Mouse (Mus musculus): ENCODE results near the gene Hells. TPM values are rescaled to one million over a fixed set of nuclear protein-coding genes. Genes with fewer than 3 reads are reported as not detected.

The Hells gene
- 59.9 and 62.5 TPM in 2 replicates for polyA plus RNA-seq (2014; fragmentation: Nextera tagmentation; extraction: Ambion mirVana)

- Histone ChIP-seq H3K27ac (ENCODE audit: low read depth, low read length) (peak within 1 kb of the TSS; percentile 48; the same call in 1 of the 2 replicates), H3K4me3 (ENCODE audit: low read depth, low read length) (peak within 1 kb of the TSS; percentile 74), H3K9ac (ENCODE audit: low read depth, low read length) (peak within 1 kb of the TSS; percentile 82), H3K4me2 (replicated peaks; ENCODE audit: low read depth, low read length) (peak within 1 kb of the TSS; percentile 79), H3K9me3 (ENCODE audit: control insufficient read depth, low read length) (no peaks in the 10 kb centered on the region), H3K4me1 (replicated peaks; ENCODE audit: control insufficient read depth, insufficient read depth, low read length) (no peaks in the 10 kb centered on the region; the same call in 1 of the 2 replicates), H3K36me3 (ENCODE audit: control insufficient read depth, insufficient read depth, low read length) (no peaks in the 10 kb centered on the region), H3K27me3 (ENCODE audit: control insufficient read depth, insufficient read depth, low read length) (no peaks in the 10 kb centered on the region)
- peak; percentile 95 for DNase-seq (ENCODE audit: low spot score)
- ATAC-seq (ENCODE audit: low FRiP score): peak; percentile 92
- 0% methylated on average over 75 of the region's 76 CpGs for WGBS
Measured at GRCm38 (mm10) chr19:38930788-38931565, at the start of gene Hells. TSS of gene Hells (plus strand) at chr19:38930915.

DNA sequence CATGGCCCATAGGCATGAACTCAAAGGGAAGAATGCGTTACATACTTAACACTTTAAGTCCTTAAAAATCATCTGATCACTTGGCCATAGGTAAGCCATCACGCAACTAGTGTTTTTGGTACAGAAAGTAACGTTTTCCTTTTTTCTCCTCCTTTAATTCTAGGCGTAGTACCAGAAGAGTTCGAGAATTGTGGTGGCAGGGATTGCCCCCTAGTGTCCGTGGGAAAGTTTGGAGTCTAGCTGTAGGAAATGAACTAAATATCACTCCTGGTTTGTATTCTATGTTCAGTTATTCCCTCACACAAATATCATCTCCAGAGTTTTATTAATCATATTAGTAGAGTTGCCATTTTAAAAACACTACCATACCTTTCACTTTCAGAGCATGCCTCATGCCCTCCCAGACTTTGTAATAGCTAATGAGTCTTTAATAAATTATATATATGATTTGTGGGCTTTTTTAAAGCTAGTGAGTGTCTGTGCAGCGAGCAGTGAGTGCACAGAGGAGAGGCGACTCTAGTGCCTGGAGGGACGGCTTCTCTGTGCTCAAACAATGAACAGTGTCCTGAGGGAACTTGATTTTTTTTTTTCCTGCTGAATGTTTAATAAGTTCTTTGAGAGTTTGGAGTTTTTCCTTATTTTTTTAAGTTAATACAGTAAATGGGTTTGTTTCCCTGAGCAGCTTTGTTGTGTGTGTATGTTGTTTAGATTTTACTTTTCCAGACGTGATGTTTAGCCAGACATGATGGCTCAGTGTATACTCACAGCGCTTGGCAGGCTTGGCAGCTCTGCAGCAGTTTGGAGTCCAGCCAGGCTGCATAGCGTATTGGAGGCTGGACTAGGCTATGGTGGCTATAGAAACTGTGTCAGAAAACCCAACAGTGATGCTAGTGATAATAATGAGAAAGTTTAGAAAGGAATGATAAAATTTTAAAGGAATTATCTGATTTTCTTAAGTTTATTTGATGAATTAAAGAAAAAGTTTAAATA is 29.3 kb upstream of the Hells start:
- Histone ChIP-seq H3K4me3 (ENCODE audit: low read depth, low read length) (no peak overlapping the region), H3K27me3 (ENCODE audit: control insufficient read depth, insufficient read depth, low read length) (no peaks in the 10 kb centered on the region)

DNA sequence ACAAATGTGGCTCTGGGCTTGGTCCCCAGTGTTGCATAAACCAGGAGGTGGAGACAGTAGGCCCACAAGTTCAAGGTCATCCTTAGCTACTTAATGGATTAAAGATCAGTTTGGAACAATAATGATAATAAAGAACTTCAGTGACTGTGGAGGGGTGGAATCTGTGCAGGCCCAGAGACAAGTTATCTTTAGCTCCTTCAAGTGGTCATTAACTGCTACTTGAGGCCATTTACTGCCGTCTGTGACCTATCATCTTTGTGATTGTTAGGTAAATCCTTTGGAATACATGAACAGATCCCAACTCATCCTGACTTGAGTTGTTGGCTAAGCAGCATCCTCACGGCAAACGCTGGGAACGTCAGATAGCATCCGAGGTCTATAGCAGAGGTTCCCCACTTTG is 28.2 kb upstream of the Hells start:
- Histone ChIP-seq H3K27me3 (ENCODE audit: control insufficient read depth, insufficient read depth, low read length) (no peaks in the 10 kb centered on the region), H3K36me3 (ENCODE audit: control insufficient read depth, insufficient read depth, low read length) (no peaks in the 10 kb centered on the region), H3K4me2 (replicated peaks; ENCODE audit: low read depth, low read length) (no peak overlapping the region), H3K27ac (ENCODE audit: low read depth, low read length) (no peak overlapping the region), H3K4me1 (replicated peaks; ENCODE audit: control insufficient read depth, insufficient read depth, low read length) (no peaks in the 10 kb centered on the region), H3K9me3 (ENCODE audit: control insufficient read depth, low read length) (no peaks in the 10 kb centered on the region), H3K4me3 (ENCODE audit: low read depth, low read length) (no peak overlapping the region), H3K9ac (ENCODE audit: low read depth, low read length) (no peak overlapping the region)
- 95% methylated on average over 5 of the region's 5 CpGs for WGBS
- DNase-seq (ENCODE audit: low spot score) (no peak), ATAC-seq (ENCODE audit: low FRiP score) (no peak)

More for the DNA sequence above, 29.3 kb upstream of the Hells start:
- DNase-seq (ENCODE audit: low spot score) (no peak), ATAC-seq (ENCODE audit: low FRiP score) (no peak)
- H3K9me3 ChIP-seq (ENCODE audit: control insufficient read depth, low read length): no peaks in the 10 kb centered on the region
- no peaks in the 10 kb centered on the region for H3K4me1 ChIP-seq (replicated peaks; ENCODE audit: control insufficient read depth, insufficient read depth, low read length)
- WGBS: 79% methylated on average over 12 of the region's 12 CpGs
- H3K4me2 ChIP-seq (replicated peaks; ENCODE audit: low read depth, low read length): no peak overlapping the region
- H3K9ac ChIP-seq (ENCODE audit: low read depth, low read length): no peak overlapping the region
- H3K27ac ChIP-seq (ENCODE audit: low read depth, low read length): no peak overlapping the region
- H3K36me3 ChIP-seq (ENCODE audit: control insufficient read depth, insufficient read depth, low read length): no peaks in the 10 kb centered on the region

DNA sequence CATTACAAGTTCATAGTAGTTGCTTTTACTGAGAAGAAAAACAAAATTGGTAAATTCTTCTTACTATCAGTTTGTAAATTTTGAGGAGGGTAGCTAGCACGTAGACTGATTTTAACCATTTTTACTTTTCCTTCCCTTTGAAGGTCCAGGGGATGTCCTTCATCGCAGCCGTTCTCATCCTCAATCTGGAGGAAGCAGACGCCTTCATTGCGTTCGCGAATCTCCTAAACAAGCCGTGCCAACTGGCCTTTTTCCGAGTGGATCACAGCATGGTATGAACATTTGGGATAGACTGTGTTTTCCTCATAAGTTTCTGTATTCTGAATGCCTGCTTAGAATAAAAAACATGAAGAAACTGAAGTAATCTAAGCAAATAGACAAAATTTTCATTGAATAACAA is 16.9 kb upstream of the Hells start:
- H3K36me3 ChIP-seq (ENCODE audit: control insufficient read depth, insufficient read depth, low read length): no peaks in the 10 kb centered on the region
- no peak overlapping the region for H3K4me2 ChIP-seq (replicated peaks; ENCODE audit: low read depth, low read length)
- no peaks in the 10 kb centered on the region for H3K9me3 ChIP-seq (ENCODE audit: control insufficient read depth, low read length)
- ATAC-seq (ENCODE audit: low FRiP score): no peak
- H3K4me1 ChIP-seq (replicated peaks; ENCODE audit: control insufficient read depth, insufficient read depth, low read length): no peaks in the 10 kb centered on the region
- H3K9ac ChIP-seq (ENCODE audit: low read depth, low read length): no peak overlapping the region
- H3K27me3 ChIP-seq (ENCODE audit: control insufficient read depth, insufficient read depth, low read length): no peaks in the 10 kb centered on the region
- no peak for DNase-seq (ENCODE audit: low spot score)
- no peak overlapping the region for H3K4me3 ChIP-seq (ENCODE audit: low read depth, low read length)
- H3K27ac ChIP-seq (ENCODE audit: low read depth, low read length): no peak overlapping the region
- WGBS: 96% methylated on average over 9 of the region's 9 CpGs

DNA sequence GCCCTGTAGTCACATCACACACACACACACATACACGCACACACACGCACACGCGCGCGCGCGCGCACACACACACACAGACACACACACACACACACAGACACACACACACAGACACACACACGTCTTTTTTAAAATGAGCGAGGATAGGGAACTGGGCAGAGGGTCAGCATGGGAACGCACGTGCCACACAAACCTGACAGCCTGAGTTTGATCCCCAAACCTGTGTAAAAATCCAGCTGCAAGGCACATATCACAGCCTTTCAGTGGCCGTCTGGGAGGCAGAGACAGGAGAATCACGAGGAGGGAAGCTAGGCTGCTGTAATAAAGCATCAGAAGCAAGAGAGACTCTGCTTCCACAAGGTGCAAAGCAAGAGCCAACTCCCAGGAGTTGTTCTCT is 15.8 kb upstream of the Hells start:
- DNase-seq (ENCODE audit: low spot score) (no peak), ATAC-seq (ENCODE audit: low FRiP score) (no peak)
- Histone ChIP-seq H3K9ac (ENCODE audit: low read depth, low read length) (no peak overlapping the region), H3K4me1 (replicated peaks; ENCODE audit: control insufficient read depth, insufficient read depth, low read length) (no peaks in the 10 kb centered on the region), H3K4me3 (ENCODE audit: low read depth, low read length) (no peak overlapping the region), H3K4me2 (replicated peaks; ENCODE audit: low read depth, low read length) (no peak overlapping the region), H3K27ac (ENCODE audit: low read depth, low read length) (no peak overlapping the region), H3K27me3 (ENCODE audit: control insufficient read depth, insufficient read depth, low read length) (no peaks in the 10 kb centered on the region), H3K36me3 (ENCODE audit: control insufficient read depth, insufficient read depth, low read length) (no peaks in the 10 kb centered on the region), H3K9me3 (ENCODE audit: control insufficient read depth, low read length) (no peaks in the 10 kb centered on the region)
- WGBS: 96% methylated on average over 15 of the region's 15 CpGs

DNA sequence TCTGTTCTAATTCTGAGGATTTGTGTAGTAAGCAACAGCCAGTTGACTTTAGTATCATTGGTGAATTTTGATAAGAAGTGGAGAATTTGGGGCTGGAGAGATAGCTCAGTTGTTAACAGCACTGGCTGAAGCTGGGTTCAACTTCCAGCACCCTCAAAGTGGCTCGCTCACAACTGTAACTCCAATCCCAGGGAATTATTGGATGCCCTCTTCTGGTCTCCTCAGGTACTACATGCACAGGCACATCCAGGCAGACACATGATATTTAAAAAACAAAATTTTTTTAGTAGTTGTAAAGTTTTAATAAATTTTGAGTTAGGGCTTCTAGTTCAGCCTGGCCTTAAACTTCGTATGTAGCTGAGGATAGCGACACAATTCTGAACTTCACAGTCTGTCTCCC is 15.0 kb upstream of the Hells start:
- Histone ChIP-seq H3K4me2 (replicated peaks; ENCODE audit: low read depth, low read length) (no peak overlapping the region), H3K4me1 (replicated peaks; ENCODE audit: control insufficient read depth, insufficient read depth, low read length) (no peaks in the 10 kb centered on the region), H3K9me3 (ENCODE audit: control insufficient read depth, low read length) (no peaks in the 10 kb centered on the region), H3K9ac (ENCODE audit: low read depth, low read length) (no peak overlapping the region), H3K27ac (ENCODE audit: low read depth, low read length) (no peak overlapping the region), H3K27me3 (ENCODE audit: control insufficient read depth, insufficient read depth, low read length) (no peaks in the 10 kb centered on the region), H3K4me3 (ENCODE audit: low read depth, low read length) (no peak overlapping the region), H3K36me3 (ENCODE audit: control insufficient read depth, insufficient read depth, low read length) (no peaks in the 10 kb centered on the region)
- DNase-seq (ENCODE audit: low spot score): peak; percentile 56
- ATAC-seq (ENCODE audit: low FRiP score): no peak
- 52% methylated on average over 3 of the region's 3 CpGs for WGBS

GRCm38 (mm10) chr19:38928481-38929158 is 2.1 kb upstream of the Hells start:
- H3K9ac ChIP-seq (ENCODE audit: low read depth, low read length): no peak overlapping the region
- H3K27me3 ChIP-seq (ENCODE audit: control insufficient read depth, insufficient read depth, low read length): no peaks in the 10 kb centered on the region
- WGBS: 94% methylated on average over 10 of the region's 11 CpGs
- DNase-seq (ENCODE audit: low spot score) (no peak), ATAC-seq (ENCODE audit: low FRiP score) (no peak)
- H3K4me3 ChIP-seq (ENCODE audit: low read depth, low read length): no peak overlapping the region
- H3K9me3 ChIP-seq (ENCODE audit: control insufficient read depth, low read length): no peaks in the 10 kb centered on the region
- no peak overlapping the region for H3K4me2 ChIP-seq (replicated peaks; ENCODE audit: low read depth, low read length)
- no peaks in the 10 kb centered on the region for H3K36me3 ChIP-seq (ENCODE audit: control insufficient read depth, insufficient read depth, low read length)
- no peak overlapping the region for H3K27ac ChIP-seq (ENCODE audit: low read depth, low read length)
- H3K4me1 ChIP-seq (replicated peaks; ENCODE audit: control insufficient read depth, insufficient read depth, low read length): no peaks in the 10 kb centered on the region; the same call in 1 of the 2 replicates

DNA sequence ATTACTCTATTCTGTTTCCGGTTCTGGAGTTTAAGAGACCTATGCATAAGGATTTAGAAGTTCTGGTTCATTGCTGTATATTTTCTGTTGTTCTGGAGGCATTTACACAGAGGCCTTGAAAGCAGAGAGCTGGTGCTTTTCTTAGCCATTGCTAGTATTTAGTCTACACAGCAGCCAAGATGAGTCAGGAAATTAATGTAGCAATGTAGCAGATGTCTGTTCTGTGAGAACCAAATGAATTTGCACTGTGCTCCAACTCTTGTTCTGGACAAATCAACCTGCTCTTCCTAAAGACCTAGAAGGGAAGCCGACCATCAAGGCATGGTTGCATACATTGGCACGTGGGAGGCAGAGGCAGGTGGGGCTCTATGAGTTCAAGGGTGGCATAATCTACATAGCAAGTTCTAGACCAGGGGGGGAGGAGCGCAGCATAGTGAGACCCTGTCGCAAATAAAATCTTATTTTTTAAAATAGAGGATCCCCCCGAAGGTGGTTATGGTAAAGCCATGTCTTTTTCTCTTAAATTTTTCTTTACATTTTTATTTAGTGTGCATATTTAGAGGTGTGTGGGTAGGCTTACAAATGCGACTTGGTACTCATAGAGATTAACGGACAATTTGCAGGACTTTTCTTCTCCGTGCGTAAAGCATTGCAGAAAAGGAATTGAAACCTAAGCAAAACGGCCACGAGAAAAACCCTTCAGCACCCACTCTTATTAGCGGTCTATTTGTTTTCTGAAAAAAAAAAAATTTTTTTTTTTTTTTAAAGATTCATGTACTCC is 1.1 kb upstream of the Hells start:
- DNase-seq (ENCODE audit: low spot score): peak; percentile 8
- Histone ChIP-seq H3K4me3 (ENCODE audit: low read depth, low read length) (peak overlapping the region; percentile 74), H3K27me3 (ENCODE audit: control insufficient read depth, insufficient read depth, low read length) (no peaks in the 10 kb centered on the region), H3K4me2 (replicated peaks; ENCODE audit: low read depth, low read length) (peak overlapping the region; percentile 79), H3K27ac (ENCODE audit: low read depth, low read length) (no peak overlapping the region), H3K9me3 (ENCODE audit: control insufficient read depth, low read length) (no peaks in the 10 kb centered on the region), H3K9ac (ENCODE audit: low read depth, low read length) (no peak overlapping the region), H3K4me1 (replicated peaks; ENCODE audit: control insufficient read depth, insufficient read depth, low read length) (no peaks in the 10 kb centered on the region; the same call in 1 of the 2 replicates), H3K36me3 (ENCODE audit: control insufficient read depth, insufficient read depth, low read length) (no peaks in the 10 kb centered on the region)
- ATAC-seq (ENCODE audit: low FRiP score): no peak
- WGBS: 74% methylated on average over 13 of the region's 13 CpGs
